Mouse (Mus musculus) brain, embryonic 14.5 days (tissue): ENCODE data around the gene Iqcb1. TPM values are rescaled to one million over a fixed set of nuclear protein-coding genes. Genes with fewer than 3 reads are reported as not detected.
"Not testable (repeated sequence)": the region's sequence is repeated elsewhere in the genome, so short reads cannot be mapped to it uniquely, and the experiment has no call there.

Experiments used
- DNase-seq: peaks from one replicate; pipeline ENCODE4 v3.0.0-alpha.2; 2011; ENCODE audit warnings: low read depth
- CTCF ChIP-seq: fragments of 200-500 bp; IDR thresholded peaks from 2 replicates; pipeline ENCODE4 v1.5.1; 2012; ENCODE audit warnings: inconsistent platforms, mild to moderate bottlenecking, moderate library complexity, borderline replicate concordance; ENCODE audit not compliant: insufficient read depth, insufficient read length; ENCODE audit errors: extremely low read depth
- POLR2A ChIP-seq: fragments of 200-500 bp; IDR thresholded peaks from 2 replicates; pipeline ENCODE4 v1.6.1; 2012; ENCODE audit warnings: mild to moderate bottlenecking, inconsistent platforms, borderline replicate concordance; ENCODE audit not compliant: poor library complexity, insufficient read depth, insufficient read length, severe bottlenecking; ENCODE audit errors: extremely low read depth
- polyA plus RNA-seq: library from polyadenylated mRNA; depleted of rRNA; stranded (reverse); fragments of >200 nt; gene quantifications from 2 replicates; pipeline ENCODE4 v1.2.3, GENCODE M21; 2012

Iqcb1 gene
- polyA plus RNA-seq, 1 experiment: 26.6 TPM

- peak; percentile 55; the same call in 1 of the 2 replicates for TF ChIP-seq CTCF
- TF ChIP-seq POLR2A: no peak
- DNase-seq: peak; percentile 95
Observed at GRCm38 (mm10) chr16:36817321-36817926, 10.8 kb upstream of the Iqcb1 start.

DNA sequence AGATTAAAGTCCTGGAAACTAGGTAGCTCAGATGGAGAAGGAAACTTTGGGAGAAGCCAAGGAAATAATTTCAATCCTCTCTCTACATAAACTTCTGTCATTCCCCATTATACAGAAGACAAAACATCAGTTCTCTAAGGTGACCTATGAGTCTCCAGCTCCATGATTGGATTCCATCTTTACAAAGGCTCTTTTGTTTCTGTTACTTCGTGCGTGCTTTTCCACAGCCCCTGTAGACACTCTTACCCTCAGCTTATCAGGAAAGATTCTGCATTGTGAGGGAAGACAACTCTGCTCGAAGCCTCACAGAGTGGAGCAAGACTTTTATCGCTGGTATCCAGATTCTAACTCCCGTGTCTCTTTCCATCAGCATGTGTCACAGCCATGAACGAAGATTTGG is 8.2 kb upstream of the Iqcb1 start:
- DNase-seq: no peak
- TF ChIP-seq CTCF: no peak
- no peak for TF ChIP-seq POLR2A

- no peak for DNase-seq
- no peak for TF ChIP-seq CTCF
- TF ChIP-seq POLR2A: no peak
Observed at GRCm38 (mm10) chr16:36820747-36821146, 7.4 kb upstream of the Iqcb1 start.

DNA sequence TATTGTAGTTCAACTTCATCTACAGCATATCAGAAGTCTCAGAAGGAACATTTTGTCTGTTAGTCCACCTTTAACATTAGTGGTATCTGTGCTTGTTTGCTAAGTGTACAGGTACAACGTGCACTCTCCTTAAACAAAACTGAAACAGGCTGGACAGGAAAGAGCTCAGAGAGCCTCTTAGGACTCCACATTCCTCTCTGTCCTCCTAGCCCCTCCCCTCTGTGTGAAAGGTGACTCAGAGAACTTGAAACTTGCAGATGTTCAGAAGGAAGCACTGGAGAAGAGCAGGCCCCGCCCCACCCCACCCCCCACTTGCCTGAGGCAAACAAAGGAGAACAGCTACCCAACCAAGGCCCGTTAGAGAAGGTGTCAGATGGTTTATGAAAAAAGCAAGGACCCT is 6.7 kb upstream of the Iqcb1 start:
- no peak for DNase-seq
- TF ChIP-seq CTCF (no peak), POLR2A (no peak)

DNA sequence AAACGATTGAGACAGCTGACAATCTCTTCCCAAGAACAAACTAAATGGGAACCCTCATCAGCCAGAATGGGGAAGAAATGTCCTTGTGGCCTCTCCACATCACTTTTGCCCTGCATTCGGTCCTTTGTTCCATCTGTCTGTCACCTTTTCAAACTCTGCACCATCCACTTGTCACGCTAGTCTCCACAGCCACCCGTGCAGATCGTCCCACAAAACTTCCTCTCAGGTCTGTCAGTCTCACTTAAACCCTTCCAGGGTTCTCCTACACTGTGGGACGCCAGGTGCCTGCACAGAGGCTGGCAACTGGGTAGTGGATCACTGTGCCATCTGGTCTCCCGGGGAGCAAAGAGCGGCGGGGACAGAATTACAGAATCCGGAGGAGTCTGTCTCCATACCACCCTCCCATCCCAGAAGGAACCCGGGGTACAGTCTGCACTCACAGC is 553 bp upstream of the Iqcb1 start:
- peak; percentile 3 for DNase-seq
- TF ChIP-seq CTCF (no peak), POLR2A (no peak)

GRCm38 (mm10) chr16:36828820-36829219 is 635 bp downstream of the Iqcb1 start:
- DNase-seq: peak; percentile 37
- TF ChIP-seq POLR2A (no peak), CTCF (no peak)

- DNase-seq: not testable (repeated sequence)
Observed at GRCm38 (mm10) chr16:36846894-36847293, 18.7 kb downstream of the Iqcb1 start.

DNA sequence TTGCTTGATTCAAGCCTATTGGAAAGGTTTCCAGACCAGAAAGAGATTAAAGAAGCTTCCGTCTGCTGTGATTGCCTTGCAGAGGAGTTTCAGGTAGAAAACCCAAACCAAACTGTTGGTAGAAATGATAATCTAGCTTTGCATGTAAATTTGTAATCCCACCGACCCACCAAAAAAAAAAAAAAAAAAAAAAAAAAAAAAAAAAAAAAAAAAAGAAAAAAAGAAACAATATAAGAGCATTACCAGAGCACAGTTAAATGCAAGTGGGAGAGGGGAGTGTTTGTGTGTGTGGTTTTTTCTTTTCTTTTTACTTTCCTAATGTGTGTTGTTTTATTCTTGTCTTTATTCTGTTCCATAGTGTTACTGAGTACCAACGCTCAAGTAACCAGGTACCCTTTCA is 23.0 kb downstream of the Iqcb1 start:
- no peak for DNase-seq
- TF ChIP-seq POLR2A (no peak), CTCF (no peak)

GRCm38 (mm10) chr16:36863585-36863984 is 35.4 kb downstream of the Iqcb1 start:
- TF ChIP-seq POLR2A (no peak), CTCF (no peak)
- DNase-seq: no peak

DNA sequence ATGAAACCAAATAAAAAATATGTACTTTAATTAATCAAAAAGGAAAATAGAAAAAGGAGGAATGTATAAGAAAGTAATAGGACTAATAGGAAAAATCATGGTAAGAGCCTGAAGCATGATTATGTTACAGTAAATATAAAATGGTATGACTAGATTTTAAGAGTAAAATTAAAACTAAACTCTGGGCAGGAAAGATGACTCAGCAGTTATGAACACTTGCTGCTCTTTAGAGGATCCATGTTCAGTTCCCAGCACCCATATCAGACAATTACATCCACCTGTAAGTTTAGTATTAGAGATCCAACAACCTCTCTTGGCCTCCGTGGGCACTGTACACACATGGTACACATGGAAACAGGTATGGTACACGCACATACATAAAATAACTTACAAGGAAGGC is 41.3 kb downstream of the Iqcb1 start:
- no peak for DNase-seq
- no peak for TF ChIP-seq CTCF
- no peak for TF ChIP-seq POLR2A

- TF ChIP-seq POLR2A (peak; percentile 38; the same call in 1 of the 2 replicates), CTCF (no peak)
- DNase-seq: peak; percentile 100
Observed at GRCm38 (mm10) chr16:36874583-36875275, 46.5 kb downstream of the Iqcb1 start, which contains the start of the genes Eaf2 and Golgb1. Gene Eaf2, minus strand, starts transcription at chr16:36875003. Gene Golgb1, plus strand, starts transcription at chr16:36875140.

DNA sequence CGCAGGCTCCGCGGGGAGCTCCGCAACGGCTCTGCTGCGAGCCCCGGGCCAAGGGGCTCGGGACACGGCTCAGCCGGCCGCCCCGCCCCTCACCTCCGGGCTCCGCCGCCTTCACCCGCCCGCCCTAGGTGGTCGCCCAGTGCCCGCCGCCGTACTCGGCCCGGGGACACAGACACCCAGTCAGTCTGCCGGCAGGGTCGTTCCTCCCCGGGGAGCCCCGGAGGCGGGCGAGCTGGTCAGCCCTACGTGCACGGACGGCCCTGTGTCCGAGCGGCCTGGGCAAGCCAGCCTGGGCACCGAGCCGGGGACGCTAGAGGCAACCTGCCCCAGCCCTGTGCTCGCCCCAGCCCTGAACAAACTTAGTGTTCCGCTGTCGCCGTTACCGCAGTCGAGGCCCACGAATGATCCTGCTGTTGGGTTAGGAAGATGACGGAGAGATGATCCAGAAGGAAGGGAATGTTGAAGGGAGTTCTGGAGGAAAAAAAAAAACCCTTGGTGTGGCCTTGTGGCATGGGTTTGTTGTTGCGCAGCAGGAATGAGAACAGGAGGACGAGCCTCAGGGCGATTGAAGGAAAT is 47.2 kb downstream of the Iqcb1 start:
- TF ChIP-seq POLR2A (no peak), CTCF (no peak)
- DNase-seq: no peak

DNA sequence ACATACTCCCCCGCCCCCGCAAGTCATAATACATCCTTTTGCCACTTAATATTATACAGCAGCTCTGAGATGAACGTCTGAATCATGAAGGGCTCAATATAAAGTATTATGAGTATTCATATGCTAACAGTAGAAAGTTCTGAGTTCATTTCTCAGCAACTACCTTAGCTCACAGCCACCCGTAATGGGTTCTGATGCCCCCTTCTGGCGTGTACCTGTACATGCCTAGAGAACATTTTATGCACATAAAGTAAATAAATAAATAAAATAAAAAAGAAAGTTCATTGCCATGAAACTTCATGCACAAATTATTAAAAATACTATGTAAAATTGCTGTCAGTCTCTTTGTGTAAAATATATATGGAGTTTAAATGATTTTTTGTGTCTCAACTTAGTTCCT is 49.1 kb downstream of the Iqcb1 start:
- no peak for DNase-seq
- TF ChIP-seq CTCF (peak; percentile 23; the same call in 1 of the 2 replicates), POLR2A (no peak)
